Comparison of ENCODE assay signal across 20 mouse cellular contexts in the genomic region with DNA sequence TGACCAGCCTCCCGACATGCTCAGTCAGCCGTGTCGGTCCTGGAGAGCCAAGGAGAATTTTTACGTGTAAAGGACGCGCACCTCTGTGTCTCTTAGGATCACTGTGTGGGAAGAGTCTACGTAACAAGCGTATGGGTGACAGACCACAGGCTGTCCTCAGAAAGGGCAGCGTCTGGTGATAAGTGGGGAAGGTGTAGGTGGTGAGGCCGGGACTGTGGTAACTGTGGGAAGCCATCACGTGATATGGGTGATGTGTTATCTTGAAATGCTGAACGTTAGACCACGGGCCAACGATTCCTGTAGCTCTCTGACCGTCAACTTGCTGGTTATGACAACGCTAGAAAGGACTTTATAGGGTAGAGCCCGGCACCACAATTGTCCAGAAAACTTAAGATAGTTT.
A peak's percentile ranks its signal among the peaks of the same experiment; 100 is the strongest.
DNase-seq lines count a peak whose midpoint lies in the region; ATAC-seq and TF ChIP-seq lines count a peak whose summit lies in the region.
"Had no signal": no experiment of that assay in that cellular context is flagged by ENCODE, and none has a peak within 500 bp of the region (broad histone marks: within the 10 kb centered on the region; RNA-seq: fewer than 3 reads in every experiment).

No protein-coding gene starts in this region.

- ATAC-seq in megakaryocyte, adult 5-6 weeks (ENCODE audit: poor library complexity, severe bottlenecking): peak; percentile 58
- ATAC-seq: forebrain, embryonic 16.5 days had no signal

- no peak overlapping the region for H3K27ac ChIP-seq in testis, adult 2 months (ENCODE audit: control insufficient read depth, insufficient read depth, low read depth, low read length)
- H3K27ac ChIP-seq: embryonic facial prominence, embryonic 10.5 days; heart, embryonic 15.5 days; hindbrain, embryonic 12.5 days; neural tube, embryonic 15.5 days had no signal

- no peak for DNase-seq in testis, postnatal 10 days (ENCODE audit: low spot score)
- DNase-seq in liver: peak; percentile 57
- no peak for DNase-seq in adrenal gland, adult (ENCODE audit: inconsistent age in 2 of 2, low spot score in 1 of 2)
- no peak for DNase-seq in kidney, postnatal 14 days
- no peak for DNase-seq in gastrocnemius, postnatal 25 days
- DNase-seq: adrenal gland, adult 2 months; cerebellum, adult 9-11 months; heart, adult 18-20 months; kidney, adult 8-10 months; kidney, postnatal 4 days; lung, postnatal 14 days; thymus, adult 18-20 months had no signal

- no peaks in the 10 kb centered on the region for H3K36me3 ChIP-seq in testis, adult 2 months (ENCODE audit: control insufficient read depth, insufficient read depth, low read length)
- H3K36me3 ChIP-seq: embryonic facial prominence, embryonic 10.5 days; heart, embryonic 15.5 days; hindbrain, embryonic 12.5 days; neural tube, embryonic 15.5 days had no signal

- H3K4me1 ChIP-seq in testis, adult 2 months (ENCODE audit: control insufficient read depth, insufficient read depth, low read length): no peaks in the 10 kb centered on the region
- H3K4me1 ChIP-seq: hindbrain, embryonic 12.5 days; neural tube, embryonic 15.5 days had no signal

- no peak for TF ChIP-seq CTCF in testis, adult 2 months (IDR thresholded peaks at IDR 0.05; ENCODE audit: control insufficient read depth, insufficient read depth, insufficient replicate concordance, low read depth, low read length)

- H3K27me3 ChIP-seq in testis, adult 2 months (ENCODE audit: control insufficient read depth, insufficient read depth, low read length): no peaks in the 10 kb centered on the region
- H3K27me3 ChIP-seq: heart, embryonic 15.5 days; hindbrain, embryonic 12.5 days; neural tube, embryonic 15.5 days had no signal

- no peak for TF ChIP-seq POLR2A in testis, adult 2 months (IDR thresholded peaks at IDR 0.05; ENCODE audit: control insufficient read depth, low read depth, low read length)

- H3K4me3 ChIP-seq in testis, adult 2 months (ENCODE audit: control insufficient read depth, low read depth, low read length): peak overlapping the region; percentile 10; the same call in 1 of the 2 replicates
- H3K4me3 ChIP-seq: embryonic facial prominence, embryonic 10.5 days; erythroblast, embryonic 14.5 days; heart, embryonic 15.5 days; hindbrain, embryonic 12.5 days; neural tube, embryonic 15.5 days had no signal
